Mouse (Mus musculus): ENCODE results near the gene Snhg11.
A peak's percentile ranks its signal among the peaks of the same experiment; 100 is the strongest.
"Not testable (repeated sequence)": the region's sequence is repeated elsewhere in the genome, so short reads cannot be mapped to it uniquely, and the experiment has no call there.

The Snhg11 gene

GRCm38 (mm10) chr2:158369474-158370172 lies 5.8 kb upstream of the Snhg11 start:
- DNase-seq (ENCODE audit: low spot score) = no peak

- DNase-seq (ENCODE audit: low spot score) = peak; percentile 48
Observed at GRCm38 (mm10) chr2:158370173-158370550, 5.3 kb upstream of the Snhg11 start.

- no peak for DNase-seq (ENCODE audit: low spot score)
Observed at GRCm38 (mm10) chr2:158373061-158373460, 2.4 kb upstream of the Snhg11 start.

- DNase-seq (ENCODE audit: low spot score) = no peak
Observed at GRCm38 (mm10) chr2:158373516-158373915, 1.9 kb upstream of the Snhg11 start.

- DNase-seq (ENCODE audit: low spot score) = no peak
Observed at GRCm38 (mm10) chr2:158376123-158376687, 767 bp downstream of the Snhg11 start.

- DNase-seq (ENCODE audit: low spot score) = no peak
Observed at GRCm38 (mm10) chr2:158376798-158377197, 1.4 kb downstream of the Snhg11 start.

GRCm38 (mm10) chr2:158377811-158378210 lies 2.4 kb downstream of the Snhg11 start:
- no peak for DNase-seq (ENCODE audit: low spot score)

GRCm38 (mm10) chr2:158379354-158380078 lies 4.1 kb downstream of the Snhg11 start:
- peak; percentile 93 for DNase-seq (ENCODE audit: low spot score)

GRCm38 (mm10) chr2:158386072-158386471 lies 10.6 kb downstream of the Snhg11 start:
- peak; percentile 10 for DNase-seq (ENCODE audit: low spot score)

GRCm38 (mm10) chr2:158389421-158389820 lies 14.0 kb downstream of the Snhg11 start:
- DNase-seq (ENCODE audit: low spot score) = no peak

GRCm38 (mm10) chr2:158396369-158396768 lies 20.9 kb downstream of the Snhg11 start:
- DNase-seq (ENCODE audit: low spot score) = no peak

- DNase-seq (ENCODE audit: low spot score) = not testable (repeated sequence)
Observed at GRCm38 (mm10) chr2:158397140-158397539, 21.7 kb downstream of the Snhg11 start.

GRCm38 (mm10) chr2:158402915-158403314 lies 27.5 kb downstream of the Snhg11 start:
- DNase-seq (ENCODE audit: low spot score) = no peak

GRCm38 (mm10) chr2:158408997-158409594 lies 33.7 kb downstream of the Snhg11 start:
- DNase-seq (ENCODE audit: low spot score) = peak; percentile 4

GRCm38 (mm10) chr2:158409595-158410021 lies 34.2 kb downstream of the Snhg11 start, which contains the start of gene Ralgapb:
Gene Ralgapb, plus strand, starts transcription at chr2:158409848.
- peak; percentile 96 for DNase-seq (ENCODE audit: low spot score)

GRCm38 (mm10) chr2:158410022-158411014 lies 34.9 kb downstream of the Snhg11 start:
- DNase-seq (ENCODE audit: low spot score) = peak; percentile 25

- DNase-seq (ENCODE audit: low spot score) = no peak
Observed at GRCm38 (mm10) chr2:158413240-158413639, 37.8 kb downstream of the Snhg11 start.

- no peak for DNase-seq (ENCODE audit: low spot score)
Observed at GRCm38 (mm10) chr2:158415826-158416225, 40.4 kb downstream of the Snhg11 start.

GRCm38 (mm10) chr2:158418663-158419062 lies 43.2 kb downstream of the Snhg11 start:
- no peak for DNase-seq (ENCODE audit: low spot score)
